Mouse (Mus musculus): ENCODE measurements around the gene Tal1.

The Tal1 gene

DNA sequence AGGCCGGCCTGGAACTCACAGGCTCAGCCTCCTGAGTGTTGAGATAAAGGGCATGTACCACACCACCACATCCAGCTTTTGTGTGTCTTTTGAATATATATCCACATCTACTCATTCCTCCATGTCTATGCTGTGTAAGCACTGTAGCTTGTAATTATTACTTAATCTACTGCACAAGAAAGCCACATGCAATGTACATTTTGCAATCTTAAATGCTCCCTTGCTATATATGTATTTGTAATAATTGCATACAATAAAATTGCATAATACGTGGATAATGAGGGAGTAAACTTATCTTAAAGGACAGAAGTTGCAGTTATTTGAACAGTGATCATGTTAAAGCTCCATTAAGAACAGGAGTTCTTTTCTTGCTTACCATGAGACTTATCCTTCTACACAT lies 64.9 kb downstream of the Tal1 start:
- no peak for DNase-seq
